Mouse (Mus musculus) thymus, adult 2 months (tissue): ENCODE results near the gene Dcst1.

ENCODE experiments used
- CTCF ChIP-seq: fragments of 200-500 bp; IDR thresholded peaks from 2 replicates; pipeline ENCODE4 v1.5.1; 2012; ENCODE audit warnings: mild to moderate bottlenecking, control low read depth, low read length, moderate library complexity, borderline replicate concordance; ENCODE audit not compliant: control insufficient read depth, poor library complexity, insufficient read depth; ENCODE audit errors: extremely low read depth
- POLR2A ChIP-seq: fragments of 200-500 bp; IDR thresholded peaks from 2 replicates; pipeline ENCODE4 v1.6.1; 2012; ENCODE audit warnings: mild to moderate bottlenecking, low read length, control low read depth, moderate library complexity; ENCODE audit not compliant: control insufficient read depth, poor library complexity, insufficient read depth; ENCODE audit errors: extremely low read depth

DNA sequence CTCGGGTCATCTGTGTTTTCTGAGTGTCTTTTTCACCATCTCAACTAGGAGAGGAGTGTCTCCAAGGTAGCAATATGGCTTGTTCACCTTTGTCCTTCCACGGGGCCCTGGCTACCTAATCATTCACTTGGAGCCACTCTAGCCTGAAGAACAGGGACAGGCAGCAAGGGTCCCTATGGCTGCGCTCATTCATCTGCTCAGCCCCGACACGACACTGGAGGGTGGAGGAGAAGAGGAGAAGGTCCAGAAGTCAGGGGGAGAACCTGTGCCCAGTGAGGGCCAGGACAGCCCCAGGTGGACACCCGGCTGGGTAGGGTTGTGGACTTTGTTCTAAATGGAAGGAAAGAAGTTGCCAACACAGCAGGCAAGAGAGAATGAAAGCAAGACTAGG lies 9.5 kb downstream of the Dcst1 start:
- TF ChIP-seq CTCF = no peak
- no peak for TF ChIP-seq POLR2A
